Mouse (Mus musculus): ENCODE results near the gene Fbxl17.

Fbxl17 gene

GRCm38 (mm10) chr17:63499636-63500155 is at the start of gene Fbxl17:
Fbxl17 (minus strand) TSS chr17:63500017.
- no peak for TF ChIP-seq GATA4 (IDR thresholded peaks at IDR 0.05; ENCODE audit: insufficient replicate concordance, low read length)

GRCm38 (mm10) chr17:63547465-63547864 is 47.6 kb upstream of the Fbxl17 start:
- no peak for TF ChIP-seq GATA4 (IDR thresholded peaks at IDR 0.05; ENCODE audit: insufficient replicate concordance, low read length)

GRCm38 (mm10) chr17:63534576-63535265 is 34.9 kb upstream of the Fbxl17 start:
- no peak for TF ChIP-seq GATA4 (IDR thresholded peaks at IDR 0.05; ENCODE audit: insufficient replicate concordance, low read length)

- no peak for TF ChIP-seq GATA4 (IDR thresholded peaks at IDR 0.05; ENCODE audit: insufficient replicate concordance, low read length)
Observed at GRCm38 (mm10) chr17:63533074-63533836, 33.4 kb upstream of the Fbxl17 start.

GRCm38 (mm10) chr17:63529476-63529875 is 29.7 kb upstream of the Fbxl17 start:
- TF ChIP-seq GATA4 (IDR thresholded peaks at IDR 0.05; ENCODE audit: insufficient replicate concordance, low read length): no peak

GRCm38 (mm10) chr17:63520691-63521090 is 20.9 kb upstream of the Fbxl17 start:
- no peak for TF ChIP-seq GATA4 (IDR thresholded peaks at IDR 0.05; ENCODE audit: insufficient replicate concordance, low read length)

GRCm38 (mm10) chr17:63510451-63510850 is 10.6 kb upstream of the Fbxl17 start:
- TF ChIP-seq GATA4 (IDR thresholded peaks at IDR 0.05; ENCODE audit: insufficient replicate concordance, low read length): no peak

GRCm38 (mm10) chr17:63501091-63501490 is 1.3 kb upstream of the Fbxl17 start:
- peak; percentile 55; the same call in 1 of the 2 replicates for TF ChIP-seq GATA4 (IDR thresholded peaks at IDR 0.05; ENCODE audit: insufficient replicate concordance, low read length)

- peak; percentile 17; the same call in 1 of the 2 replicates for TF ChIP-seq GATA4 (IDR thresholded peaks at IDR 0.05; ENCODE audit: insufficient replicate concordance, low read length)
Observed at GRCm38 (mm10) chr17:63500156-63500834, 478 bp upstream of the Fbxl17 start.

- TF ChIP-seq GATA4 (IDR thresholded peaks at IDR 0.05; ENCODE audit: insufficient replicate concordance, low read length): no peak
Observed at GRCm38 (mm10) chr17:63498717-63499635, 841 bp downstream of the Fbxl17 start.

- no peak for TF ChIP-seq GATA4 (IDR thresholded peaks at IDR 0.05; ENCODE audit: insufficient replicate concordance, low read length)
Observed at GRCm38 (mm10) chr17:63498182-63498716, 1.6 kb downstream of the Fbxl17 start.

- TF ChIP-seq GATA4 (IDR thresholded peaks at IDR 0.05; ENCODE audit: insufficient replicate concordance, low read length): no peak
Observed at GRCm38 (mm10) chr17:63497206-63497731, 2.5 kb downstream of the Fbxl17 start.

GRCm38 (mm10) chr17:63496153-63496552 is 3.7 kb downstream of the Fbxl17 start:
- no peak for TF ChIP-seq GATA4 (IDR thresholded peaks at IDR 0.05; ENCODE audit: insufficient replicate concordance, low read length)
